Mouse (Mus musculus) hindbrain, embryonic 14.5 days (tissue): ENCODE measurements at regions not wholly inside any gene's neighbourhood (a gene's known extent, or its start where the extent isn't known, plus 50 kb on each side); places are given as distances from the start of the nearest gene placed in this dataset.

ENCODE experiments used
- ATAC-seq: fragments of 200-750 bp; cut with Nextera tagmentation; 2 replicates; pipeline ENCODE4 v1.8.0; 2017; ENCODE audit warnings: moderate number of reproducible peaks, mild to moderate bottlenecking, moderate TSS enrichment, moderate library complexity; ENCODE audit not compliant: low FRiP score
- DNase-seq: peaks from one replicate; pipeline ENCODE4 v3.0.0-alpha.2; 2015; ENCODE audit warnings: low spot score
- H3K27ac ChIP-seq: fragments of 300-500 bp; sonication (generic); 2 replicates; pipeline ENCODE4 v1.5.1; 2014; ENCODE audit warnings: mild to moderate bottlenecking, moderate library complexity
- H3K27me3 ChIP-seq: fragments of 300-500 bp; sonication (generic); 2 replicates; pipeline ENCODE4 v1.6.1; 2014; ENCODE audit warnings: mild to moderate bottlenecking, low read length, mixed read lengths; ENCODE audit not compliant: control insufficient read depth, insufficient read depth
- H3K36me3 ChIP-seq: fragments of 300-500 bp; sonication (generic); replicated peaks from 2 replicates; pipeline ENCODE4 v1.6.1; 2014; ENCODE audit not compliant: control insufficient read depth, insufficient read depth
- H3K4me1 ChIP-seq: fragments of 300-500 bp; sonication (generic); replicated peaks from 2 replicates; pipeline ENCODE4 v1.6.1; 2014; ENCODE audit warnings: antibody characterized with exemption, low read length, mixed read lengths; ENCODE audit not compliant: control insufficient read depth, insufficient read depth
- H3K4me2 ChIP-seq: fragments of 300-500 bp; sonication (generic); replicated peaks from 2 replicates; pipeline ENCODE4 v1.6.1; 2014; ENCODE audit warnings: mild to moderate bottlenecking, moderate library complexity
- H3K4me3 ChIP-seq: fragments of 300-500 bp; sonication (generic); replicated peaks from 2 replicates; pipeline ENCODE4 v1.5.1; 2014; ENCODE audit warnings: mild to moderate bottlenecking, low read length
- H3K9ac ChIP-seq: fragments of 300-500 bp; sonication (generic); 2 replicates; pipeline ENCODE4 v1.6.1; 2014
- H3K9me3 ChIP-seq: fragments of 300-500 bp; sonication (generic); 2 replicates; pipeline ENCODE4 v1.6.1; 2016; ENCODE audit warnings: low read length; ENCODE audit not compliant: control insufficient read depth
- WGBS: fragments of 180-500 bp; shearing (Covaris S2); extraction: QIAGEN DNeasy Blood & Tissue Kit; methylation state at CpG from one replicate; pipeline ENCODE4 v1.1.7; 2014; 5-methylcytosine and 5-hydroxymethylcytosine counted together

DNA sequence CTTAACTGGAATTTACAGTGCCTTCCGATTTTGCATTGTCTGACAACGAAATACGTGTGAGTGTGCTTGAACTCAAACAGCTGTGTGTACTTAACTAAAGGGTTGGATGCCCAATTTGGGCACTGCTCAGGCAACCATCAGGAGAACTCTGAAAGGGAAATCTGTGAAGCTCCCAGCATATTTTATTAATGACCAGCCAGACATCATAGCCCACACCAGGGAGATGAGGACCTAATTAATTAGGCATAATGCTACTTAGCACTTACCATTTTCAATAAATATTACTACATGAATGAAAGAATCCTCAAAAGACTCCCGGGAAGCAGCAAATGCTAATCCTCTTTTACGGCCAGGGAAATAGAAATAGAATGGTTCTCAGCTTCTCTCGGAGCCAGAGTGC, 82.2 kb upstream of the Sox5 start:
- no peaks in the 10 kb centered on the region for H3K36me3 ChIP-seq
- no peaks in the 10 kb centered on the region for H3K9me3 ChIP-seq
- ATAC-seq: no peak
- no peak overlapping the region for H3K4me3 ChIP-seq
- H3K27me3 ChIP-seq: no peaks in the 10 kb centered on the region
- H3K4me1 ChIP-seq: 0 out of 2 replicates have a peak, but pooled peaks cover 5% of the 10 kb centered on the region
- no peak overlapping the region for H3K9ac ChIP-seq
- WGBS: 61% methylated on average over 6 of the region's 6 CpGs
- H3K4me2 ChIP-seq: no peak overlapping the region
- no peak for DNase-seq
- no peak overlapping the region for H3K27ac ChIP-seq

DNA sequence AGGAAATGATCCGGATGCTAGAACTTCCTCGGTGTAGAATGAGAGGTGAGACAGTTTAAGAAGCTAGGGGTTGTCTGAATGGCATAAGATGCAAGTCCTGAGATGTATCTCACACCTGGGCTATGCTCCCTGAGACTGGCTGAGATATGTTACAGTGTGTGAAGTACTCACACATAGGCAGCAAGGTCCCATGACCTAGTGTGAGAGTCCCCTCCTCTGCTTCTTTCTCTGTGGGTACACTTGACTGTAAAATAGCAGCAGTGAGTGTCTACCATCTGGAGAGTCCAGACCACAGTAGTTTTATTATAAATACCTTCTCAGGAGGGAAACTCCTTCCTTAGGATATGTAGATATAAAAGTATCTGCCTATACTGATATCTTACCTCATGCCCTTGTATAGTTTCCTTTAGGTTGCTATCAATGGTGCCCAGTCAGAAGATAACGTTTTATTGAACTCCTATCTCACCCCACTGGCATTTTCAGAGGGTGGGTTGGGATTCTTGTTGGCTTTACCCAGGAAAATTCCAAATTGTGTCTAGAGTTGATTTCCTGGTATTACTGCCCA, 81.7 kb upstream of the Sox5 start:
- H3K9me3 ChIP-seq: no peaks in the 10 kb centered on the region
- H3K4me3 ChIP-seq: no peak overlapping the region
- no peak for DNase-seq
- H3K27ac ChIP-seq: no peak overlapping the region
- H3K9ac ChIP-seq: no peak overlapping the region
- 94% methylated on average over 3 of the region's 3 CpGs for WGBS
- H3K27me3 ChIP-seq: no peaks in the 10 kb centered on the region
- no peaks in the 10 kb centered on the region for H3K36me3 ChIP-seq
- H3K4me2 ChIP-seq: no peak overlapping the region
- no peak for ATAC-seq
- H3K4me1 ChIP-seq: 0 out of 2 replicates have a peak, but pooled peaks cover 5% of the 10 kb centered on the region

DNA sequence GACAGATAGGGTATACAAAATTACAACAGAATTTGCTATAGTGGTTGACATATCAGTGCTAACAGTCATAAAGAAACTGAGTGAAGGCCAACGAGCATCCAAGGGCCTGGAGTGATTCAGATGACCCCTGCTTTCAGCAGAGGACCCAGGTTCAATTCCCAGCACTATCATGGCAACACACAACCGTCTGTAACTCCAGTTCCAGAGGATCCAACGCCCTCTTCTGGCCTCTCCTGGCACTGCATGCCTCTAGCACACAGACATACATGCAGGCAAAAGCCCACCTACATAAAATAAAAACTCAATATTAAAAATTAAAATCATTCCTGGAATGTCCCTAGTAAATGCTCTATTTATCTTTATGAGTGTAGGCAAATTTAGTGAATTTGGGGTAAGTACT, 59.7 kb upstream of the Sox5 start:
- 65% methylated on average over 3 of the region's 3 CpGs for WGBS
- H3K4me2 ChIP-seq: no peak overlapping the region
- H3K4me3 ChIP-seq: no peak overlapping the region
- H3K4me1 ChIP-seq: no peaks in the 10 kb centered on the region
- no peak overlapping the region for H3K27ac ChIP-seq
- ATAC-seq (no peak), DNase-seq (no peak)
- H3K27me3 ChIP-seq: no peaks in the 10 kb centered on the region
- H3K9ac ChIP-seq: no peak overlapping the region
- H3K9me3 ChIP-seq: no peaks in the 10 kb centered on the region
- no peaks in the 10 kb centered on the region for H3K36me3 ChIP-seq

GRCm38 (mm10) chr6:144839383-144839782, 57.6 kb upstream of the Sox5 start:
- no peak overlapping the region for H3K27ac ChIP-seq
- no peak overlapping the region for H3K9ac ChIP-seq
- WGBS: 93% methylated on average over 1 of the region's 1 CpGs
- H3K27me3 ChIP-seq: no peaks in the 10 kb centered on the region
- ATAC-seq (no peak), DNase-seq (no peak)
- H3K9me3 ChIP-seq: no peaks in the 10 kb centered on the region
- no peak overlapping the region for H3K4me3 ChIP-seq
- no peaks in the 10 kb centered on the region for H3K36me3 ChIP-seq
- no peaks in the 10 kb centered on the region; the same call in 1 of the 2 replicates for H3K4me1 ChIP-seq
- H3K4me2 ChIP-seq: no peak overlapping the region

DNA sequence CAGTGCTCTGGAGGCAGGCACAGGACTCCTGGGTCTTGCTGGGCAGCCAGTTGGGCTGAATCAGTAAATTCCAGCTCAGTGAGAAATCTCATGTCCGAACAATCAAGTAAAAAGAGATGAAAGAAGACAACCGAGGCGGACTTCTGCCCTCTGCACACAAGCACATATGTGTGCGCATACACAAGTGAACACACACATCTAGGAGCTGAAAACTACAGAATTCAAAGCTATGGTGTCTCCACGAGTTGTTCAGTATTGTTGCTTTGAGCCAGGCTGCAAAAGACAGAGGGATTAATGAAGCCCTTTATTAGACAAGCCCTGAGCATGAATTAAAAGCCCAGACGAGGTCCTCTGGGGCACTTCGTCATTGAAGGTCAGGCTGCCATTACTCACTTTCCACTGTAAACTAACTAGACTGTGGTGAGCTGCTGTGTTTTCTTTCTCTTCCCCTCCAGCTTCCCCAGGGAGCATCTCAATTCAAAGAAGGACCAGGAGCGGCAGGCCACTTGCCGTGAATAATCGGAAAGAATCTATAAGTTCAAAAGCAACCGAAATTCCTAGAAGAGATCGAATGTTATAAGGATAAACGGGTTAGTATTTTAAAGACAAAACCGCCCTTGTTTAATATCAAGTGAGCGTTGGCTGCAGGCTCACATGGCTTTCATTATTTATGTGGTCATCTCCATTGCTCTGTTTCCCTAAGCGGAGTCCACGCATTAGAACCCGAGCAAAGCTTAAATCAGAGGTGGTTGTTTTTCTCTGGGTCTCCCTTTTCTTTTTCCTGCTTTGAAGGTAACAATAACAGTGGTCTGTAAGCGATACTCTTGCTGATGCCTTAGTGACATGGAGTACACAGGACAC, 52.8 kb upstream of the Sox5 start:
- Histone ChIP-seq H3K9ac (no peak overlapping the region), H3K9me3 (no peaks in the 10 kb centered on the region), H3K27ac (no peak overlapping the region), H3K36me3 (no peaks in the 10 kb centered on the region), H3K4me2 (peak overlapping the region; percentile 27; the same call in 1 of the 2 replicates), H3K4me3 (no peak overlapping the region), H3K27me3 (no peaks in the 10 kb centered on the region), H3K4me1 (no peaks in the 10 kb centered on the region; the same call in 1 of the 2 replicates)
- ATAC-seq (no peak), DNase-seq (no peak)
- 20% methylated on average over 19 of the region's 19 CpGs for WGBS
